Comparison of ENCODE assay signal across 9 mouse cellular contexts in genomic region chr5:65538829-65539228, GRCm38 (mm10). TPM values are rescaled to one million over a fixed set of nuclear protein-coding genes. Genes with fewer than 3 reads are reported as not detected.
DNase-seq lines count a peak whose midpoint lies in the region; ATAC-seq and TF ChIP-seq lines count a peak whose summit lies in the region.
"Had no signal": no experiment of that assay in that cellular context is flagged by ENCODE, and none has a peak within 500 bp of the region (broad histone marks: within the 10 kb centered on the region; RNA-seq: fewer than 3 reads in every experiment).

No protein-coding gene starts in this region.

- no peak for DNase-seq in layer of hippocampus, adult 2 months (ENCODE audit: low spot score in 2 of 2)
- no peak for DNase-seq in layer of hippocampus, adult 11-12 months (ENCODE audit: low spot score)
- no peak for DNase-seq in embryo, embryonic 9.5 days (ENCODE audit: extremely low spot score)
- DNase-seq: gastrocnemius, postnatal 36 days had no signal

- H3K4me2 ChIP-seq in embryonic facial prominence, embryonic 12.5 days (replicated peaks), result peak overlapping the region; percentile 56
- H3K4me2 ChIP-seq in intestine, embryonic 15.5 days (replicated peaks), result peak overlapping the region; percentile 51
- H3K4me2 ChIP-seq in neural tube, embryonic 12.5 days (replicated peaks), result peak overlapping the region; percentile 54

- no peak for ATAC-seq in embryonic facial prominence, embryonic 12.5 days (ENCODE audit: insufficient number of reproducible peaks, insufficient read depth, low FRiP score, low TSS enrichment)
- no peak for ATAC-seq in intestine, embryonic 15.5 days
- ATAC-seq in neural tube, embryonic 12.5 days (ENCODE audit: low FRiP score, low read depth), result no peak
- ATAC-seq in granulocyte monocyte progenitor cell, adult 5-6 weeks (replicated peaks; ENCODE audit: poor library complexity, severe bottlenecking), result no peak
- no peak for ATAC-seq in activated CD4-positive, CD25-positive, alpha-beta regulatory T cell, adult 4 months

- no peak for TF ChIP-seq CTCF in layer of hippocampus, adult 2 months (conservative IDR thresholded peaks at IDR 0.05)

- peaks cover 9% of the 10 kb centered on the region; the same call in 1 of the 2 replicates for H3K4me1 ChIP-seq in embryonic facial prominence, embryonic 12.5 days
- H3K4me1 ChIP-seq in intestine, embryonic 15.5 days (replicated peaks), result 0 out of 2 replicates have a peak, but pooled peaks cover 3% of the 10 kb centered on the region
- H3K4me1 ChIP-seq in neural tube, embryonic 12.5 days, result peaks cover 8% of the 10 kb centered on the region

- no peak overlapping the region for H3K9ac ChIP-seq in embryonic facial prominence, embryonic 12.5 days
- no peak overlapping the region for H3K9ac ChIP-seq in intestine, embryonic 15.5 days
- no peak overlapping the region for H3K9ac ChIP-seq in neural tube, embryonic 12.5 days

- peak overlapping the region; percentile 94 for H3K27ac ChIP-seq in layer of hippocampus, adult 2 months
- no peak overlapping the region for H3K27ac ChIP-seq in embryonic facial prominence, embryonic 12.5 days
- no peak overlapping the region for H3K27ac ChIP-seq in intestine, embryonic 15.5 days
- no peak overlapping the region for H3K27ac ChIP-seq in neural tube, embryonic 12.5 days

- H3K36me3 ChIP-seq in embryonic facial prominence, embryonic 12.5 days, result no peaks in the 10 kb centered on the region
- no peaks in the 10 kb centered on the region for H3K36me3 ChIP-seq in intestine, embryonic 15.5 days
- H3K36me3 ChIP-seq in neural tube, embryonic 12.5 days, result no peaks in the 10 kb centered on the region

- 43% methylated on average over 4 of the region's 4 CpGs for WGBS in embryonic facial prominence, embryonic 12.5 days
- WGBS in intestine, embryonic 15.5 days, result 37% methylated on average over 4 of the region's 4 CpGs
- 36% methylated on average over 4 of the region's 4 CpGs for WGBS in neural tube, embryonic 12.5 days

- no peaks in the 10 kb centered on the region for H3K9me3 ChIP-seq in embryonic facial prominence, embryonic 12.5 days
- no peaks in the 10 kb centered on the region for H3K9me3 ChIP-seq in intestine, embryonic 15.5 days
- H3K9me3 ChIP-seq in neural tube, embryonic 12.5 days, result no peaks in the 10 kb centered on the region

- H3K4me3 ChIP-seq in layer of hippocampus, adult 2 months, result peak overlapping the region; percentile 93
- H3K4me3 ChIP-seq in embryonic facial prominence, embryonic 12.5 days, result peak overlapping the region; percentile 23; the same call in 1 of the 2 replicates
- no peak overlapping the region for H3K4me3 ChIP-seq in intestine, embryonic 15.5 days (replicated peaks)
- H3K4me3 ChIP-seq in neural tube, embryonic 12.5 days, result 0 out of 2 replicates have a peak overlapping the region, but pooled peaks have one; percentile 7

- no peaks in the 10 kb centered on the region for H3K27me3 ChIP-seq in embryonic facial prominence, embryonic 12.5 days
- no peaks in the 10 kb centered on the region for H3K27me3 ChIP-seq in intestine, embryonic 15.5 days (replicated peaks)
- no peaks in the 10 kb centered on the region for H3K27me3 ChIP-seq in neural tube, embryonic 12.5 days (replicated peaks)

RNA-seq across cellular contexts. Expression of gene Ube2k, which starts 1.8 kb away (rescaled TPM):
- total RNA-seq in layer of hippocampus, adult 2 months (2021), result 100 to 1,000 TPM; 121 to 127 TPM
- 201 and 206 TPM in 2 replicates for polyA plus RNA-seq in embryonic facial prominence, embryonic 12.5 days (2016; fragmentation: Nextera tagmentation; extraction: Ambion mirVana)
- polyA plus RNA-seq in intestine, embryonic 15.5 days (2015; fragmentation: Nextera tagmentation; extraction: Ambion mirVana), result 150 and 155 TPM in 2 replicates
- 181 and 188 TPM in 2 replicates for polyA plus RNA-seq in neural tube, embryonic 12.5 days (2016; fragmentation: Nextera tagmentation; extraction: Ambion mirVana)
- 151 and 175 TPM in 2 replicates for total RNA-seq in granulocyte monocyte progenitor cell, adult 5-6 weeks (2014; fragmentation: Nextera tagmentation)
- 34.3 and 49.7 TPM in 2 replicates for total RNA-seq in granulocyte monocyte progenitor cell, adult 5-6 weeks (2017)
- 100 to 1,000 TPM; 107 to 115 TPM for polyA plus RNA-seq in activated CD4-positive, CD25-positive, alpha-beta regulatory T cell, adult 4 months (2017; shearing (Covaris generic))

RNA-seq across cellular contexts. Expression of gene Smim14, which starts 1.8 kb away (rescaled TPM):
- 100 to 1,000 TPM; 149 to 159 TPM for total RNA-seq in layer of hippocampus, adult 2 months (2021)
- polyA plus RNA-seq in embryonic facial prominence, embryonic 12.5 days (2016; fragmentation: Nextera tagmentation; extraction: Ambion mirVana), result 108 and 111 TPM in 2 replicates
- 115 and 124 TPM in 2 replicates for polyA plus RNA-seq in intestine, embryonic 15.5 days (2015; fragmentation: Nextera tagmentation; extraction: Ambion mirVana)
- 148 and 154 TPM in 2 replicates for polyA plus RNA-seq in neural tube, embryonic 12.5 days (2016; fragmentation: Nextera tagmentation; extraction: Ambion mirVana)
- total RNA-seq in granulocyte monocyte progenitor cell, adult 5-6 weeks (2014; fragmentation: Nextera tagmentation), result 127 and 147 TPM in 2 replicates
- total RNA-seq in granulocyte monocyte progenitor cell, adult 5-6 weeks (2017), result 95.5 and 104 TPM in 2 replicates
- polyA plus RNA-seq in activated CD4-positive, CD25-positive, alpha-beta regulatory T cell, adult 4 months (2017; shearing (Covaris generic)), result 100 to 1,000 TPM; 137 to 154 TPM

RNA-seq across cellular contexts. Expression of gene Gm43552, which starts 46.2 kb away (rescaled TPM):
- total RNA-seq in layer of hippocampus, adult 2 months (2021), result 1 to 10 TPM; 4.4 to 5.7 TPM
- not detected in 2 replicates for polyA plus RNA-seq in embryonic facial prominence, embryonic 12.5 days (2016; fragmentation: Nextera tagmentation; extraction: Ambion mirVana)
- polyA plus RNA-seq in intestine, embryonic 15.5 days (2015; fragmentation: Nextera tagmentation; extraction: Ambion mirVana), result not detected in 2 replicates
- polyA plus RNA-seq in neural tube, embryonic 12.5 days (2016; fragmentation: Nextera tagmentation; extraction: Ambion mirVana), result not detected in 2 replicates
- not detected in 2 replicates for total RNA-seq in granulocyte monocyte progenitor cell, adult 5-6 weeks (2014; fragmentation: Nextera tagmentation)
- not detected in 2 replicates for total RNA-seq in granulocyte monocyte progenitor cell, adult 5-6 weeks (2017)
- polyA plus RNA-seq in activated CD4-positive, CD25-positive, alpha-beta regulatory T cell, adult 4 months (2017; shearing (Covaris generic)), result not detected
- total RNA-seq: gastrocnemius, postnatal 36 days had no signal
